Mouse (Mus musculus): ENCODE results near the gene Prpf3.

DNA sequence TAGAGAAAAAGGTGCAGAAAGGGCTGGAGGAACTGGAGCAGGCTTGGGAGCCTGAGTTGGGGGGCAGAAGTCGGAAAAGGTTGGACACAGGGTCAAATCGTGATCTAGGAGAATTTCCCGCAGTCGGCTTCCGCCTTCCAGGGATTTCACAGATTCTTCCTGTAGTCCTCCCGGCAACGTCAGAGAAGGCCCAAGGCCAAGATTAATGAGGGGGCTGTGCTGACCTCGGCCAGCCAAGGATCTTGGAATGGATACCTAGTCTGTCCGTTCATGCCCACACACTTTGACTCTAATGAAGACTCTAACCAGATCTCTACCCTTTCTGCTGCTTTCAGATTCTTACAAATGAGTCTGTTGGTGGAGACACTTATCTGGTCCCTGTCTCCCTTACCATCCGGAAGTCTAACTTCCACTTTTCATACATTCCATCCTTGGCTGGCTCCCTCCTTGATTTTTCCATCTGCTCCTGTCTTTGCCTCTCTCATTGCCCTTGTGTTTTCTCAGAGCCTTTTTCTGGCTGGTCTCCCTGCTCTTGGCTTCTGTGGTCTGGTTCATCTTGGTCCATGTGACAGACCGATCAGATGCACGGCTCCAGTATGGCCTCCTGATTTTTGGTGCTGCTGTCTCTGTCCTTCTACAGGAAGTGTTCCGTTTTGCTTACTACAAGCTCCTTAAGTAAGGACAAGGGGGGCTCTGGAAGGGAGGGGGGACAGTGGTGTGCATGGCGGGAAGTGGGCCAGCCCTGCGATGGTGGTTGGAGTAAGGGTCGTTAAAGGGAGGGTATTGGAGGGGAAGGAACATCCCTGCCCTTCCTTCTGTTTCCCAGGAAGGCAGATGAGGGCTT, 38.9 kb upstream of the Prpf3 start:
- TF ChIP-seq CTCF (IDR thresholded peaks at IDR 0.05; ENCODE audit: borderline replicate concordance, extremely low read depth, insufficient read depth, insufficient read length) (no peak), POLR2A (IDR thresholded peaks at IDR 0.05; ENCODE audit: borderline replicate concordance, extremely low read depth, insufficient read depth, insufficient read length, poor library complexity, severe bottlenecking) (no peak)

Data from brain, embryonic 14.5 days (tissue).